Mouse (Mus musculus) forebrain, embryonic 15.5 days (tissue): ENCODE data around the gene Nme4. TPM values are rescaled to one million over a fixed set of nuclear protein-coding genes. Genes with fewer than 3 reads are reported as not detected.

ENCODE experiments used
- ATAC-seq: fragments of 200-750 bp; cut with Nextera tagmentation; replicated peaks from 2 replicates; pipeline ENCODE4 v1.8.0; 2017; ENCODE audit warnings: mild to moderate bottlenecking, moderate TSS enrichment, moderate library complexity
- H3K27ac ChIP-seq: fragments of 300-500 bp; sonication (generic); replicated peaks from 2 replicates; pipeline ENCODE4 v1.5.1; 2015; ENCODE audit warnings: mild to moderate bottlenecking, inconsistent platforms
- H3K27me3 ChIP-seq: fragments of 300-500 bp; sonication (generic); 2 replicates; pipeline ENCODE4 v1.6.1; 2015; ENCODE audit warnings: inconsistent platforms
- H3K36me3 ChIP-seq: fragments of 300-500 bp; sonication (generic); 2 replicates; pipeline ENCODE4 v1.6.1; 2015; ENCODE audit warnings: mild to moderate bottlenecking, inconsistent platforms
- H3K4me1 ChIP-seq: fragments of 300-500 bp; sonication (generic); 2 replicates; pipeline ENCODE4 v1.6.1; 2015; ENCODE audit warnings: inconsistent platforms
- H3K4me2 ChIP-seq: fragments of 300-500 bp; sonication (generic); replicated peaks from 2 replicates; pipeline ENCODE4 v1.6.1; 2015; ENCODE audit warnings: mild to moderate bottlenecking, inconsistent platforms
- H3K4me3 ChIP-seq: fragments of 300-500 bp; sonication (generic); 2 replicates; pipeline ENCODE4 v1.5.1; 2015; ENCODE audit warnings: mild to moderate bottlenecking, inconsistent platforms
- H3K9ac ChIP-seq: fragments of 300-500 bp; sonication (generic); replicated peaks from 2 replicates; pipeline ENCODE4 v1.6.1; 2015; ENCODE audit warnings: mild to moderate bottlenecking, inconsistent platforms
- H3K9me3 ChIP-seq: fragments of 300-500 bp; sonication (generic); 2 replicates; pipeline ENCODE4 v1.6.1; 2016; ENCODE audit warnings: inconsistent platforms
- WGBS: fragments of 180-500 bp; shearing (Covaris S2); methylation state at CpG from one replicate; pipeline ENCODE4 v1.1.7; 2015; ENCODE audit warnings: mixed read lengths; 5-methylcytosine and 5-hydroxymethylcytosine counted together
- polyA plus RNA-seq: library from polyadenylated mRNA; unstranded; fragments of >200 nt; fragmentation: Nextera tagmentation; extraction: Ambion mirVana; gene quantifications from 2 replicates; pipeline ENCODE4 v1.2.1, GENCODE M21; 2015

Nme4 gene
- 37.1 and 40.7 TPM in 2 replicates for polyA plus RNA-seq

DNA sequence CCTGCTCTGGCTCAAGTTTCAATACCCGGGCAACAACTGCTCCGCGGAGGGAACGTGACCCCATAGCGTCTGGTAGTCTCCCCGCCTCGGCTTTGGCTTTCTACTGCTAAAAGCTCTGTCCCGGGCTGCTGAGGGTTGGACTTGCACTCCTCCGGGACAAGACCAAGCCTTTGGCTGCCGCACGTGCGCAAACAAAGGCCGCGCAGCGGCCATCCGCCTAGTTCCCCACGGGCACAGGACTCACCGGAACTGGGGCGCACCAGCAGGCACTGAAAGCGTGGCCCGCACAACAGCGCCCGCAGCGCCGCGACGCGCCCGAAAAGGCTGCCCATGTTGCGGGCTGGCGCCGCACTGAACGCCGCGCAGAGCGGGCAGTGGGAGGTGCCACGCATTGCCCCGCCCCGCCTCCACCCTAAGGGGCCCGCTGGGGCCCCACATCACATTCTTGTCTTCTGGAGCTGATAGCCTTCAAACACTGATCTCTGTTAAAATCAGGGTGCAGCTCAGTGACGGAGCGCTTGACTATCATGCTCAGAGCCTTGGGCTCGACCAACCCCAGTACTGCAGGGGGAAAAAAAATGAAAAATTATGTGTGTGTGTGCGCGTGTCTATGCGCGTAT lies at the start of gene Nme4:
Nme4 (minus strand) TSS at position 482 of the 620 bp plus-strand sequence.
- peaks cover 13% of the 10 kb centered on the region for H3K4me1 ChIP-seq
- peak within 1 kb of the TSS; percentile 58 for H3K4me3 ChIP-seq
- peak; percentile 86 for ATAC-seq
- no peaks in the 10 kb centered on the region for H3K9me3 ChIP-seq
- WGBS = 3% methylated on average over 47 of the region's 47 CpGs
- H3K27ac ChIP-seq = peak within 1 kb of the TSS; percentile 63
- no peaks in the 10 kb centered on the region for H3K27me3 ChIP-seq
- H3K36me3 ChIP-seq = no peaks in the 10 kb centered on the region
- H3K4me2 ChIP-seq = peak within 1 kb of the TSS; percentile 81
- H3K9ac ChIP-seq = peak within 1 kb of the TSS; percentile 72

DNA sequence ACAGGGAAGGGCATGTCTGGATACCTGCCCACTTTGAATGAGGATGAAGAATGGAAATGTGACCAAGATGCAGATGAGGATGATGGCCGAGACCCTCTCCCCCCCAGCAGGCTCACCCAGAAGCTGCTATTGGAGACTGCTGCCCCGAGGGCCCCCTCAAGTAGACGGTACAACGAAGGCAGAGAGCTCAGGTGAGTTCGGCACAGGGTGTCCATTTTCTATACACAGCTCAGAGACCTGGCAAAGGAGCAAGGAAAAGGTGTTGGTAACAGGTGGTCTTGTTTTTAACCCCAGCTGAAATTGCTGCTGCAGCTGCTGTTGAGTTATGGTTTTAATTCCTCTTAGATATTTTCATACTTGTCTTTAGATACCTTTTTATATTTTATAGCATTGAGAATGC lies 48.0 kb upstream of the Nme4 start:
- Histone ChIP-seq H3K36me3 (peaks cover 30% of the 10 kb centered on the region), H3K9ac (no peak overlapping the region), H3K4me2 (no peak overlapping the region), H3K9me3 (no peaks in the 10 kb centered on the region), H3K4me3 (no peak overlapping the region), H3K4me1 (peaks cover 19% of the 10 kb centered on the region), H3K27me3 (no peaks in the 10 kb centered on the region), H3K27ac (no peak overlapping the region)
- ATAC-seq = no peak
- 94% methylated on average over 5 of the region's 5 CpGs for WGBS

DNA sequence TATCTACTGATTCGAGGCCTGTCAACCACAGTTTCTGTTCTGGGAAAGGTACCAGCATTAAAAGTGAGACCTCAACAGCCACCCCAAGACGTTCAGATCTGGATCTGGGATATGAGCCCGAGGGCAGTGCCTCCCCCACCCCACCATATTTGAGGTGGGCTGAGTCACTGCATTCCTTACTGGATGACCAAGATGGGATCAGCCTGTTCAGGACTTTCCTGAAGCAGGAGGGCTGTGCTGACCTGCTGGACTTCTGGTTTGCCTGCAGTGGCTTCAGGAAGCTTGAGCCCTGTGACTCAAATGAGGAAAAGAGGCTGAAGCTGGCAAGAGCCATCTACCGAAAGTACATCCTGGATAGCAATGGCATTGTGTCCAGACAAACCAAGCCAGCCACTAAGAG lies 47.4 kb upstream of the Nme4 start:
- 88% methylated on average over 4 of the region's 4 CpGs for WGBS
- ATAC-seq = no peak
- H3K36me3 ChIP-seq = peaks cover 30% of the 10 kb centered on the region
- H3K9ac ChIP-seq = no peak overlapping the region
- no peaks in the 10 kb centered on the region for H3K27me3 ChIP-seq
- no peak overlapping the region for H3K27ac ChIP-seq
- H3K4me1 ChIP-seq = peaks cover 23% of the 10 kb centered on the region
- no peaks in the 10 kb centered on the region for H3K9me3 ChIP-seq
- H3K4me3 ChIP-seq = no peak overlapping the region
- no peak overlapping the region for H3K4me2 ChIP-seq

DNA sequence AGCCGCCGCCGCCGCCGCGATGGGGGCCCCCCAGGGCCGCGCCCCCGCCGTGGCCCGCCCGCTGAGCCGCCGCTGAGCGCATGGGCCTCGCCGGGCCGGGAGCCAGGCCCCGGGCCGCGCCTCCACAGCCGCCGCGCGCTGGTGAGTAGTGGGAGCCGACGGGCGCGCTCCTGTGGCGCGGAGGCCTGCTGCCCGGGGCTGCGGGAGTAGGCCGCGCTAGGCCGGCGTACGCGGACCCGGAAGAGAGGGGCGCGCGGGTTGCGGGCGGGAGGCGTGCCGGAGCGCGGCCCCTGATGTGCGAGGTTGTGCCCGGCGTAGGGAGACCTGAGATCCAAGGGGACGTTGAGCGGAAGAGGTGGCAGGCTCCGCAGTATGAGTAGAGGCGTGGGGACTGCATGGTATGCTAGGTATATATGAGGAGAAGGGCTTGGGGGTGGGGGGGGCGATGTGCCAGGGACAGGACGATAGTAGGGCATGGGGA lies 43.5 kb upstream of the Nme4 start:
- Histone ChIP-seq H3K36me3 (peaks cover 10% of the 10 kb centered on the region; the same call in 1 of the 2 replicates), H3K27me3 (no peaks in the 10 kb centered on the region), H3K4me3 (peak overlapping the region; percentile 82), H3K9me3 (no peaks in the 10 kb centered on the region), H3K4me1 (peaks cover 25% of the 10 kb centered on the region), H3K4me2 (peak overlapping the region; percentile 51), H3K9ac (peak overlapping the region; percentile 91), H3K27ac (peak overlapping the region; percentile 94)
- under 1% methylated on average over 51 of the region's 58 CpGs for WGBS
- ATAC-seq = peak; percentile 69

DNA sequence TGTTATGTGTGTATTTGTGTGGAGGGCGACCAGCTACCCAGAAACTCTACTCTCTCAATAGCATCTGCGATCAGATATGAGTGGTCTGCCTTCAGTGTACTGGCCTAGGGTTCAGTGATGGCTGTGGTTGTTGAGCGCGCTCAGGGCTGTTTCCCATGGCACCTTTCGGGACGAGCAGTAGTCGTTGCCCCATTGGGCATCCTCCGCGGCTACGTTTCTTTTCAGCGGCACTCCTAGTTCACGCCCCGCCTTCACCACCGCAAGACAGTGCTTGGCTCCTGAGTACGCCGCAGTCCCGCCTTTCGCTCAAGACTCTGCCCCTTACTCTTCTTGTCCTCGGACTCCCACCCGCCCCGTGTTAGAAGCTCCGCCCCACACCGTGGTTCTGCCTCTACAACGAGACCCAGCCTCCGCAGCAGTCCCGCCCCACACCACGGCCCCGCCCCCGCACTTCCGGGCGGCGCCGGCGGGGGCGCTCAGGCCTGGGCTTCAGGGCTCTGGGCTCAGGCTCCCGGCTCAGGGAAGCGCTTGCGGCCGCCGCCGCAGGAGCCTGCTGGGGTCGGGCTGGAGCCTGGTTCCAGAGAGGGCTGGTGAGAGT lies 42.9 kb upstream of the Nme4 start, which contains the start of gene Axin1:
Axin1 (plus strand) TSS at position 450 of the 598 bp plus-strand sequence.
- Histone ChIP-seq H3K9me3 (no peaks in the 10 kb centered on the region), H3K9ac (peak within 1 kb of the TSS; percentile 91), H3K4me2 (peak within 1 kb of the TSS; percentile 51), H3K4me3 (peak within 1 kb of the TSS; percentile 82), H3K36me3 (peaks cover 8% of the 10 kb centered on the region; the same call in 1 of the 2 replicates), H3K27ac (peak within 1 kb of the TSS; percentile 94), H3K27me3 (no peaks in the 10 kb centered on the region), H3K4me1 (peaks cover 25% of the 10 kb centered on the region)
- under 1% methylated on average over 42 of the region's 42 CpGs for WGBS
- ATAC-seq = peak; percentile 97

DNA sequence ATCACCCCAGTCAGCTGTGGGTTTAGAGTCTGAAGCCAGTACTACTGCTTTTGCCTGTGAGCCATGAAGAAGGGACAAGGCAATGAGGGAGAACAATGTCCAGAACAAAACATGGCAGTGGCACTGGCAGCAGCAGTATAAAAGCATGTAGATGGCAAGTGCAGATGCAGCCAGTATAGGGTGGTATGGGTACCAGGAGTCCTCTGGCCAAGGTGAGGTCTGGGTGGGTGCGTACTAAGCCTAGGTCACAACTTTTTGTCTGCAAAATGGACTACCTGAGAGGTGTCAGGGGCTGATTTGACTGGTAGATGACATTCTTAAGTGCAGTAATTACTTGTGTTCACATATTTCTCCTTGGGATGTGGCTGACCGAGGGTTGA lies 42.3 kb upstream of the Nme4 start:
- Histone ChIP-seq H3K4me1 (peaks cover 25% of the 10 kb centered on the region), H3K27ac (peak overlapping the region; percentile 94), H3K9me3 (no peaks in the 10 kb centered on the region), H3K4me2 (peak overlapping the region; percentile 51), H3K36me3 (peaks cover 2% of the 10 kb centered on the region; the same call in 1 of the 2 replicates), H3K9ac (peak overlapping the region; percentile 91), H3K4me3 (peak overlapping the region; percentile 82), H3K27me3 (no peaks in the 10 kb centered on the region)
- ATAC-seq = no peak
- 65% methylated on average over 2 of the region's 2 CpGs for WGBS

DNA sequence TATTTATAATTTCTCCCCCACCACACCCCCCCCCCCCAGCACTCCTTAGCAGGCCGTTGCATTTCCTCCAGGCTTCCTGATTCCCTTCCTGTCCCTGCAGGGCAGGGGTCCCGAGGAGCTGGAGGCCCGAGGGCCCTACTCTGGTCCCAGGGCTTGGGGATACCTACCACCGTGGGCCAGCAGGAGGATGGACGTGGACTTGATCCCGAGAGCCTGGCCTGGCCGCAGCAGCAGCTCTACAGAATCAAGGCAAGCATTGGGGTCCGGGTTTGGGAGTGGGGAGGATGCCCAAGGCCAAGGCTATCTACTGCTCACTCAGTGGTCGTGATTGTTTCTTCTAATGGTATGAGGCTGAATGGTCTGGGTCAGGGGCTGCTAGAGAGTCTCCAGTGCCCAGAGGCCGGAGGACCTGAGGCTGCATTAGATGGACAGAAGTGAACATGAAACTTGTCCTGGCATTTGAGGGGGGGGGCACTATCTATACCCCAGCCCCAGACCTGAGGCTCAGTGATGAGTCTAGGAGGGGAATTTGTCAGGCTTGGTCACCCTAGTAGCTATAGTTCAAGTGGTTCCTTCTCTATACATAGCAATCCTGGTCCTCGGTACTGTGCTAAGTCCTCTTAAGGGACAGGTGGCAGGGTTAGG lies 41.8 kb upstream of the Nme4 start:
- no peaks in the 10 kb centered on the region for H3K36me3 ChIP-seq
- no peak overlapping the region for H3K4me2 ChIP-seq
- H3K9ac ChIP-seq = no peak overlapping the region
- H3K9me3 ChIP-seq = no peaks in the 10 kb centered on the region
- peaks cover 25% of the 10 kb centered on the region for H3K4me1 ChIP-seq
- ATAC-seq = no peak
- H3K27me3 ChIP-seq = no peaks in the 10 kb centered on the region
- no peak overlapping the region for H3K4me3 ChIP-seq
- WGBS = 92% methylated on average over 11 of the region's 11 CpGs
- no peak overlapping the region for H3K27ac ChIP-seq

DNA sequence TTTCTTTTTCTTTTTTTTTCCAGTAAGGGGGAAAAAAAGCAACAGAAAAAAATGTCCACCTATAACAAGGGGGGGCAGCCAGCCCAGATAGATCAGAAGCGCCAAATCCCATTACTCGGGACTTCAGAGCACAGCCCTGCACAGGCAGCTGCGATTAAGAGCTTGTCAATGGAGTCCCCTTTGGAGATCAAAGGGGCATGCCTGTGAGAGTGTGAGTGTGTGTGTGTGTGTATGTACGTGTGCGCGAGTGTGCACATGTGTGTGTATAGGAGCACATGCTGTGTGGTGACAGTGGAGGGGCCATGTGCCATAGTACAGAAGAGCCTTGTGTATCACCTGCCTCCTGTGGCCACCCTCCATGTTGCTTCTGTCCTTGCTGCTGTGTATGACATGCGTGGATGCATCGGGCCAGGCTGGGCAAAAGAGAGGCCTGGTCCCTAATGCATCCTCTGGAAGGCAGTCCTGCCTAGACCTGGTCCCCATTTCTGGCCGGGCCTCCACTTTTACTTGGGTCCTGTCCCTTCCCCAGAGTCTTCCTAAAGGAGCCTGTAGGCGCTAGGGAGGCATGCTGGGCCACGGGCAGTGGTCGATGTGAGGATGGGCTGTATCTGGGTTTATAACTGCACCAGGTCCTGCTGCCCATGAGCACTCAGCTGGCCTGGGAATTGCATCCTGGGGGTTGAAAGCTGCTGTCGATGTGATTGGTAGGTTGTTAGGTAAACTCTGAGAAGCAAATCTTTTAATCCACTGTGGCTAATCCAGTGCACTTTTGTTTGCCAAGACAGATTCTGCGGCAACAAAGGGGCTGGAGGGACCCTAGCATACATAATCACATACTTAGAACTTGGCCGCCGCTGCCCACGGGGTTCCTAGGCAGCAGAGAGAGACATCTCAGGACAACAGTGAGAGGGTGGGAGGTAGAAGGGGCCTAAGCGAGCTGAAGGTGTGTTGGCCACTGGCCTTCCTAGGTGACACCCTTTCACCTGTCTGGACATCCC lies 36.8 kb upstream of the Nme4 start:
- no peak overlapping the region for H3K27ac ChIP-seq
- 73% methylated on average over 18 of the region's 18 CpGs for WGBS
- peak; percentile 43; the same call in 1 of the 2 replicates for ATAC-seq
- no peaks in the 10 kb centered on the region for H3K9me3 ChIP-seq
- no peak overlapping the region for H3K9ac ChIP-seq
- 0 out of 2 replicates have a peak, but pooled peaks cover 2% of the 10 kb centered on the region for H3K4me1 ChIP-seq
- no peaks in the 10 kb centered on the region for H3K27me3 ChIP-seq
- H3K4me3 ChIP-seq = peak overlapping the region; percentile 5; the same call in 1 of the 2 replicates
- H3K4me2 ChIP-seq = no peak overlapping the region
- H3K36me3 ChIP-seq = peaks cover 33% of the 10 kb centered on the region

DNA sequence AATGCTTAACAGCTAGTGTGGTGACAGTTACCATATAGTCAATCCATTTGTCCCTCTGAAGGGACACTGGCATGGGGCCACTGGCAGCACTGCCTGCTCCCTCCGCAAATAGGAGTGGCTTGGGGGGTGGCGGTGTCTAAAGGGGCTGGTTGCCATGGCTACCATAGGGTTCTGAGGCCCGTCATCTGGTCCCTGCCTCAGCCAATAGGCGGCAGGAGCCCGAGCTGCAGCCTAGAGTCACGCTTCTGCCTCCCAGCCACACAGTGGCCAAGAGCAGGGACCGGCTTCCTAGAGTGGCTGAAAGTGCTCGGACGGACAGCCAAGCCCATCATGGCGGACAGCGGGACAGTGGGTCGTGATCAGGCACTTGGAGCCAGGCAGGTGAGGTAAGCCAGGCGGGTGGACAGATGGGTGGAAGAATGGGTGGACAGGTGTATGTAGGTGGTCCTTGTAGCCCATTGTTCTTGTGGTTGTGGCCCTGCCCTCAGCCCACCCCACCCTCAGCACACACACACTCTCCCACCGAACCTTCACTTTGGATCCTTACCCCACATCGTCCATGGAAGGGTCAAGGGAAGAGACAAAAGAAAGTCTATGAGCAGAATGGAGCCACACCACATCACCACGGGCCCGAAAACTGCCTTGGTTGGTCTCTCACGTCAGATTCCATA lies 35.8 kb upstream of the Nme4 start:
- Histone ChIP-seq H3K27ac (0 out of 2 replicates have a peak overlapping the region, but pooled peaks have one; percentile 27), H3K36me3 (peaks cover 43% of the 10 kb centered on the region), H3K4me2 (no peak overlapping the region), H3K4me3 (peak overlapping the region; percentile 5; the same call in 1 of the 2 replicates), H3K9me3 (no peaks in the 10 kb centered on the region), H3K4me1 (0 out of 2 replicates have a peak, but pooled peaks cover 2% of the 10 kb centered on the region), H3K27me3 (no peaks in the 10 kb centered on the region), H3K9ac (no peak overlapping the region)
- ATAC-seq = 0 out of 2 replicates have a peak, but pooled peaks have one; percentile 32
- WGBS = 72% methylated on average over 18 of the region's 18 CpGs

DNA sequence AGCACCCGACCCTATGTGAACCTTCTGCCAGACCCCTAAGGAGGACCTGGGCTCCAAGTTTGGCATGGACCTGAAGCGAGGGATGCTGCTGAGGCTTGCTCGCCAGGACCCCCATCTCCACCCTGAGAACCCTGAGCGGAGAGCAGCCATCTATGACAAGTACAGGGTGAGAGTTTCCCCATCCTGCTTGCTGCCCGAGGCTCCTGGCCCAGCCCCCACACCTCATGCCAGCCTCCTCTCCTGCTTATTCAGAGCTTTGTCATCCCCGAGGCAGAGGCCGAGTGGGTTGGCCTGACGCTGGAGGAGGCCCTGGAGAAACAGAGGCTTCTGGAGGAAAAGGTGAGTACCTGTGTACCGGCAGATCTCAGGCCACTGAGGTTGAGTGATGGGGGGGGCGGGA lies 29.8 kb upstream of the Nme4 start:
- Histone ChIP-seq H3K4me1 (peaks cover 19% of the 10 kb centered on the region), H3K36me3 (peaks cover 44% of the 10 kb centered on the region), H3K27ac (no peak overlapping the region), H3K4me2 (no peak overlapping the region), H3K27me3 (no peaks in the 10 kb centered on the region), H3K9ac (no peak overlapping the region), H3K9me3 (no peaks in the 10 kb centered on the region), H3K4me3 (no peak overlapping the region)
- WGBS = 93% methylated on average over 10 of the region's 10 CpGs
- no peak for ATAC-seq

DNA sequence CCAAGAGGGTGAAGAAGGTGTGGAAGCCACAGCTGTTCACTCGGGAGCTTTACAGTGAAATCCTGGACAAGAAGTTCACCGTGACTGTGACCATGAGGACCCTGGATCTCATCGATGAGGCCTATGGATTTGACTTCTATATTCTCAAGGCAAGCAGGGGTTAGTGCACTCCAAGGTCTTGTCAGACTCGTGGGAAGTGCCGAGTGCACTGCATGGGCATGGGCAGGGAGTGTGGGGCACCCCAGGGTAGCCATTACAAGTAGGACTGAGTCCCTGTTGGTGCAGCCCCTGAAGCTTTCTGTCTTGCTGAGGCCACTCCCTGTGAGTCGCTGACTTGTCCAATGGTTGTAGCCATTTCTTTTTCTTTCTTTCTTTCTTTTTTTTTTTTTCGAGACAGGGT lies 29.2 kb upstream of the Nme4 start:
- ATAC-seq = no peak
- Histone ChIP-seq H3K4me1 (peaks cover 19% of the 10 kb centered on the region), H3K36me3 (peaks cover 40% of the 10 kb centered on the region), H3K4me3 (peak overlapping the region; percentile 82), H3K4me2 (peak overlapping the region; percentile 74), H3K9ac (peak overlapping the region; percentile 77), H3K9me3 (no peaks in the 10 kb centered on the region), H3K27ac (no peak overlapping the region), H3K27me3 (no peaks in the 10 kb centered on the region)
- WGBS = 90% methylated on average over 7 of the region's 7 CpGs
